Mouse (Mus musculus): ENCODE measurements around the gene Hacd2. TPM values are rescaled to one million over a fixed set of nuclear protein-coding genes. Genes with fewer than 3 reads are reported as not detected.

The Hacd2 gene
- polyA plus RNA-seq, 2 experiments = 52.8 to 62.2 TPM

GRCm38 (mm10) chr16:35056786-35057185 is 34.6 kb downstream of the Hacd2 start:
- 87% methylated on average over 3 of the region's 3 CpGs for WGBS
- no peaks in the 10 kb centered on the region for H3K4me1 ChIP-seq (ENCODE audit: control insufficient read depth, insufficient read depth, low read length)
- H3K4me2 ChIP-seq (replicated peaks; ENCODE audit: low read depth, low read length, severe bottlenecking) = no peak overlapping the region
- H3K27ac ChIP-seq (replicated peaks; ENCODE audit: low read depth, low read length) = no peak overlapping the region
- no peak overlapping the region for H3K9ac ChIP-seq (ENCODE audit: low read depth, low read length, severe bottlenecking)
- H3K4me3 ChIP-seq (replicated peaks; ENCODE audit: low read length) = no peak overlapping the region
- no peak for TF ChIP-seq POLR2A (IDR thresholded peaks at IDR 0.05; ENCODE audit: borderline replicate concordance, extremely low read depth, insufficient read depth, insufficient read length)
- peaks cover 8% of the 10 kb centered on the region for H3K36me3 ChIP-seq (ENCODE audit: control insufficient read depth, insufficient read depth, low read length)
- H3K27me3 ChIP-seq (ENCODE audit: control insufficient read depth, insufficient read depth, low read length) = no peaks in the 10 kb centered on the region
- no peaks in the 10 kb centered on the region for H3K9me3 ChIP-seq (ENCODE audit: control insufficient read depth, low read length)
- DNase-seq (ENCODE audit: low spot score) = no peak
- no peak for ATAC-seq (ENCODE audit: low FRiP score, low read depth)

- 46% methylated on average over 2 of the region's 2 CpGs for WGBS
- H3K9me3 ChIP-seq (ENCODE audit: control insufficient read depth, low read length) = no peaks in the 10 kb centered on the region
- peaks cover 15% of the 10 kb centered on the region; the same call in 1 of the 2 replicates for H3K36me3 ChIP-seq (ENCODE audit: control insufficient read depth, insufficient read depth, low read length)
- ATAC-seq (ENCODE audit: low FRiP score, low read depth) (no peak), DNase-seq (ENCODE audit: low spot score) (peak; percentile 20)
- H3K27me3 ChIP-seq (ENCODE audit: control insufficient read depth, insufficient read depth, low read length) = no peaks in the 10 kb centered on the region
- H3K27ac ChIP-seq (replicated peaks; ENCODE audit: low read depth, low read length) = no peak overlapping the region
- TF ChIP-seq POLR2A (IDR thresholded peaks at IDR 0.05; ENCODE audit: borderline replicate concordance, extremely low read depth, insufficient read depth, insufficient read length) = no peak
- no peaks in the 10 kb centered on the region for H3K4me1 ChIP-seq (ENCODE audit: control insufficient read depth, insufficient read depth, low read length)
- no peak overlapping the region for H3K9ac ChIP-seq (ENCODE audit: low read depth, low read length, severe bottlenecking)
- H3K4me2 ChIP-seq (replicated peaks; ENCODE audit: low read depth, low read length, severe bottlenecking) = no peak overlapping the region
- no peak overlapping the region for H3K4me3 ChIP-seq (replicated peaks; ENCODE audit: low read length)
Observed at GRCm38 (mm10) chr16:35061017-35061416, 38.8 kb downstream of the Hacd2 start.

DNA sequence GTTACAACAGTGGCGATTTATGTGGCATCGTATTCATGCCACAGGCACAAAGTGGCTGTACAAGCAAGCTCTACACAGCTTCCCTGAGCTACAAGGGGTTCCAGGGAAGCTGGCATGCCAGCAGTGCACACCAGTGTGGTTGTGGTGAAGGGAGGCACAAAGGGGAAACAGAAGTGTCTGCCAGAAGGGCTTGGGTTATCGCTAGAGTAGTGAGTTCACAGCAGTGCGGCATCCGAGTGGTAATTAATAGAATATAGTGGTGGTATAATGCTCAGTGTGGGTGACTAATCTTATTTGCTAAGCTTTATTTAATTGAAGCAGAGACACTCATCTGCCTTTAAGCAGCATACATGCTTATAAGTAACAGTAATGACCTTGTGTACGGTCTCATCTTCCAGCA is 43.5 kb downstream of the Hacd2 start:
- no peak overlapping the region for H3K9ac ChIP-seq (ENCODE audit: low read depth, low read length, severe bottlenecking)
- no peak overlapping the region for H3K4me3 ChIP-seq (replicated peaks; ENCODE audit: low read length)
- ATAC-seq (ENCODE audit: low FRiP score, low read depth) (no peak), DNase-seq (ENCODE audit: low spot score) (no peak)
- H3K4me1 ChIP-seq (ENCODE audit: control insufficient read depth, insufficient read depth, low read length) = peaks cover 9% of the 10 kb centered on the region; the same call in 1 of the 2 replicates
- H3K27ac ChIP-seq (replicated peaks; ENCODE audit: low read depth, low read length) = no peak overlapping the region
- no peak for TF ChIP-seq POLR2A (IDR thresholded peaks at IDR 0.05; ENCODE audit: borderline replicate concordance, extremely low read depth, insufficient read depth, insufficient read length)
- peaks cover 10% of the 10 kb centered on the region; the same call in 1 of the 2 replicates for H3K36me3 ChIP-seq (ENCODE audit: control insufficient read depth, insufficient read depth, low read length)
- H3K9me3 ChIP-seq (ENCODE audit: control insufficient read depth, low read length) = no peaks in the 10 kb centered on the region
- no peak overlapping the region for H3K4me2 ChIP-seq (replicated peaks; ENCODE audit: low read depth, low read length, severe bottlenecking)
- WGBS = 72% methylated on average over 6 of the region's 6 CpGs
- H3K27me3 ChIP-seq (ENCODE audit: control insufficient read depth, insufficient read depth, low read length) = no peaks in the 10 kb centered on the region

GRCm38 (mm10) chr16:35067095-35067494 is 44.9 kb downstream of the Hacd2 start:
- H3K27ac ChIP-seq (replicated peaks; ENCODE audit: low read depth, low read length) = no peak overlapping the region
- ATAC-seq (ENCODE audit: low FRiP score, low read depth) (peak; percentile 60; the same call in 1 of the 2 replicates), DNase-seq (ENCODE audit: low spot score) (peak; percentile 50)
- H3K4me2 ChIP-seq (replicated peaks; ENCODE audit: low read depth, low read length, severe bottlenecking) = no peak overlapping the region; the same call in 1 of the 2 replicates
- no peak overlapping the region for H3K4me3 ChIP-seq (replicated peaks; ENCODE audit: low read length)
- H3K36me3 ChIP-seq (ENCODE audit: control insufficient read depth, insufficient read depth, low read length) = peaks cover 6% of the 10 kb centered on the region; the same call in 1 of the 2 replicates
- 27% methylated on average over 8 of the region's 8 CpGs for WGBS
- TF ChIP-seq POLR2A (IDR thresholded peaks at IDR 0.05; ENCODE audit: borderline replicate concordance, extremely low read depth, insufficient read depth, insufficient read length) = no peak
- H3K9me3 ChIP-seq (ENCODE audit: control insufficient read depth, low read length) = no peaks in the 10 kb centered on the region
- H3K4me1 ChIP-seq (ENCODE audit: control insufficient read depth, insufficient read depth, low read length) = peaks cover 9% of the 10 kb centered on the region; the same call in 1 of the 2 replicates
- no peak overlapping the region for H3K9ac ChIP-seq (ENCODE audit: low read depth, low read length, severe bottlenecking)
- H3K27me3 ChIP-seq (ENCODE audit: control insufficient read depth, insufficient read depth, low read length) = no peaks in the 10 kb centered on the region

DNA sequence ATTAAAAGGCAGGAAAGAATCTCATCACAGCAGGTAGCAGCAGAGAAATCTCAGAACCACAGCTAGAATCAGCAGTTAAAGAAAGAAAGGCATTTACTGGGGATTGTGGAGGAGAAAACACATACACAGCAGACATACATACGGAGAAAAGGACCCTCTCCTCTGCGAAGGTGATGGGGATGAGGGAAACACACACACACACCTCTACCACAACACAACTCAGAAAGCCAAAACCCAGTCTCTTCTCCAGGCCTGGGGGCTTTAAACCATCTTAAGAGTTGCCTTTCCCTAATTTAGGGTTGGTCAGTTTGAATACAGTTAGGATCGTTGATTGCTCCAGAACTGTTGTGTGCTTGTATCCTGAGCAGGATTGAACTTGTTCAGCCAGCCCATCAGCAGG is 45.4 kb downstream of the Hacd2 start:
- Histone ChIP-seq H3K4me3 (replicated peaks; ENCODE audit: low read length) (no peak overlapping the region), H3K27me3 (ENCODE audit: control insufficient read depth, insufficient read depth, low read length) (no peaks in the 10 kb centered on the region), H3K27ac (replicated peaks; ENCODE audit: low read depth, low read length) (no peak overlapping the region), H3K4me2 (replicated peaks; ENCODE audit: low read depth, low read length, severe bottlenecking) (no peak overlapping the region), H3K9me3 (ENCODE audit: control insufficient read depth, low read length) (no peaks in the 10 kb centered on the region), H3K36me3 (ENCODE audit: control insufficient read depth, insufficient read depth, low read length) (peaks cover 4% of the 10 kb centered on the region; the same call in 1 of the 2 replicates), H3K4me1 (ENCODE audit: control insufficient read depth, insufficient read depth, low read length) (peaks cover 9% of the 10 kb centered on the region; the same call in 1 of the 2 replicates), H3K9ac (ENCODE audit: low read depth, low read length, severe bottlenecking) (no peak overlapping the region)
- DNase-seq (ENCODE audit: low spot score) (no peak), ATAC-seq (ENCODE audit: low FRiP score, low read depth) (no peak)
- WGBS = 83% methylated on average over 3 of the region's 3 CpGs
- no peak for TF ChIP-seq POLR2A (IDR thresholded peaks at IDR 0.05; ENCODE audit: borderline replicate concordance, extremely low read depth, insufficient read depth, insufficient read length)
